Mouse (Mus musculus) lung, adult 2 months (tissue): ENCODE data around the gene Pradc1.

ENCODE experiments used
- CTCF ChIP-seq: fragments of 200-500 bp; IDR thresholded peaks from 2 replicates; pipeline ENCODE4 v1.5.1; 2011; ENCODE audit warnings: mild to moderate bottlenecking, low read length, control low read depth; ENCODE audit not compliant: insufficient read depth
- POLR2A ChIP-seq: fragments of 200-500 bp; IDR thresholded peaks from 2 replicates; pipeline ENCODE4 v1.6.1; 2011; ENCODE audit warnings: low read depth, mild to moderate bottlenecking, control low read depth, low read length, borderline replicate concordance; ENCODE audit errors: extremely low read depth

- TF ChIP-seq CTCF, result no peak
- no peak for TF ChIP-seq POLR2A
Observed at GRCm38 (mm10) chr6:85445286-85445685, 6.5 kb downstream of the Pradc1 start.
